Mouse (Mus musculus) heart, adult 11 months (tissue): ENCODE results near the gene Rita1.

Experiments used
- DNase-seq: peaks from one replicate; pipeline ENCODE4 v3.0.0; 2022

Gene Rita1

GRCm38 (mm10) chr5:120570289-120570897 lies 42.0 kb downstream of the Rita1 start:
- peak; percentile 97 for DNase-seq

- peak; percentile 93 for DNase-seq
These were observed 42.6 kb downstream of the Rita1 start for GRCm38 (mm10) chr5:120569791-120570190.

- DNase-seq, result peak; percentile 89
These were observed 43.4 kb downstream of the Rita1 start for GRCm38 (mm10) chr5:120568964-120569363.

GRCm38 (mm10) chr5:120568336-120568768 lies 44.0 kb downstream of the Rita1 start:
- DNase-seq, result peak; percentile 91

GRCm38 (mm10) chr5:120567761-120568211 lies 44.6 kb downstream of the Rita1 start:
- no peak for DNase-seq

GRCm38 (mm10) chr5:120567253-120567701 lies 45.1 kb downstream of the Rita1 start:
- peak; percentile 99 for DNase-seq

GRCm38 (mm10) chr5:120566681-120567252 lies 45.6 kb downstream of the Rita1 start:
- peak; percentile 96 for DNase-seq

- peak; percentile 97 for DNase-seq
These were observed 46.3 kb downstream of the Rita1 start for GRCm38 (mm10) chr5:120566101-120566500.

- DNase-seq, result no peak
These were observed 47.1 kb downstream of the Rita1 start for GRCm38 (mm10) chr5:120565171-120565905.

GRCm38 (mm10) chr5:120563914-120564311 lies 48.5 kb downstream of the Rita1 start:
- no peak for DNase-seq

- DNase-seq, result peak; percentile 99
These were observed 49.2 kb downstream of the Rita1 start for GRCm38 (mm10) chr5:120562956-120563913.

GRCm38 (mm10) chr5:120560616-120561311 lies 51.6 kb downstream of the Rita1 start:
- peak; percentile 99 for DNase-seq

- DNase-seq, result peak; percentile 95
These were observed 52.2 kb downstream of the Rita1 start for GRCm38 (mm10) chr5:120560129-120560615.

GRCm38 (mm10) chr5:120558762-120559161 lies 53.6 kb downstream of the Rita1 start:
- peak; percentile 97 for DNase-seq

- no peak for DNase-seq
These were observed 54.3 kb downstream of the Rita1 start for GRCm38 (mm10) chr5:120558041-120558440.

GRCm38 (mm10) chr5:120555871-120556270 lies 56.5 kb downstream of the Rita1 start:
- peak; percentile 94 for DNase-seq

GRCm38 (mm10) chr5:120550673-120551072 lies 61.7 kb downstream of the Rita1 start:
- DNase-seq, result no peak

- DNase-seq, result no peak
These were observed 62.3 kb downstream of the Rita1 start for GRCm38 (mm10) chr5:120550137-120550536.

- DNase-seq, result no peak
These were observed 64.0 kb downstream of the Rita1 start for GRCm38 (mm10) chr5:120548236-120548850.
